ENCODE assay signal across 10 mouse cellular contexts in genomic region chrX:17724990-17725779, GRCm38 (mm10).
DNase-seq lines count a peak whose midpoint lies in the region; ATAC-seq and TF ChIP-seq lines count a peak whose summit lies in the region.
"Had no signal": no experiment of that assay in that cellular context is flagged by ENCODE, and none has a peak within 500 bp of the region (broad histone marks: within the 10 kb centered on the region; RNA-seq: fewer than 3 reads in every experiment).

No protein-coding gene starts in this region.

- H3K36me3 ChIP-seq in embryonic facial prominence, embryonic 14.5 days (ENCODE audit: control insufficient read depth, insufficient read depth, low read length): no peaks in the 10 kb centered on the region
- H3K36me3 ChIP-seq in stomach, embryonic 16.5 days (ENCODE audit: control insufficient read depth, insufficient read depth, low read length): no peaks in the 10 kb centered on the region
- H3K36me3 ChIP-seq: limb, embryonic 15.5 days had no signal

- 40% methylated on average over 7 of the region's 7 CpGs for whole genome bisulfite sequencing in embryonic facial prominence, embryonic 14.5 days
- WGBS in stomach, embryonic 16.5 days: 39% methylated on average over 7 of the region's 7 CpGs

- no peaks in the 10 kb centered on the region for H3K27me3 ChIP-seq in embryonic facial prominence, embryonic 14.5 days (replicated peaks; ENCODE audit: control insufficient read depth, insufficient read depth, low read length)
- H3K27me3 ChIP-seq in stomach, embryonic 16.5 days (ENCODE audit: control insufficient read depth, insufficient read depth, low read length): no peaks in the 10 kb centered on the region
- H3K27me3 ChIP-seq: limb, embryonic 15.5 days had no signal

- no peak overlapping the region for H3K27ac ChIP-seq in embryonic facial prominence, embryonic 14.5 days (replicated peaks; ENCODE audit: low read depth, low read length)
- no peak overlapping the region for H3K27ac ChIP-seq in stomach, embryonic 16.5 days (ENCODE audit: low read length)
- H3K27ac ChIP-seq in layer of hippocampus, adult 2 months: no peak overlapping the region
- H3K27ac ChIP-seq: limb, embryonic 15.5 days had no signal

- H3K4me2 ChIP-seq in embryonic facial prominence, embryonic 14.5 days (ENCODE audit: low read depth, low read length): no peak overlapping the region
- no peak overlapping the region for H3K4me2 ChIP-seq in stomach, embryonic 16.5 days (ENCODE audit: low read depth, low read length)
- H3K4me2 ChIP-seq: limb, embryonic 15.5 days had no signal

- no peaks in the 10 kb centered on the region for H3K4me1 ChIP-seq in embryonic facial prominence, embryonic 14.5 days (ENCODE audit: control insufficient read depth, insufficient read depth, low read length)
- no peaks in the 10 kb centered on the region for H3K4me1 ChIP-seq in stomach, embryonic 16.5 days (ENCODE audit: control insufficient read depth, insufficient read depth, low read length)
- H3K4me1 ChIP-seq: limb, embryonic 15.5 days had no signal

- DNase-seq in right cerebral cortex, postnatal 10 days (ENCODE audit: low spot score in 2 of 2): peak; percentile 21 to 22
- DNase-seq in right cerebral cortex, adult 2 months (ENCODE audit: low spot score in 2 of 2): no peak
- peak; percentile 31 for DNase-seq in embryonic facial prominence, embryonic 14.5 days (ENCODE audit: low spot score)
- DNase-seq in lung, postnatal 36 days: peak; percentile 34
- no peak for DNase-seq in thymus, postnatal 10 days (ENCODE audit: low spot score in 2 of 2)
- no peak for DNase-seq in layer of hippocampus, adult 2 months (ENCODE audit: low spot score in 2 of 2)
- DNase-seq in kidney, postnatal 14 days: no peak
- DNase-seq: kidney, adult 9 months had no signal

- no peak overlapping the region for H3K9ac ChIP-seq in embryonic facial prominence, embryonic 14.5 days (ENCODE audit: low read depth, low read length)
- H3K9ac ChIP-seq in stomach, embryonic 16.5 days (ENCODE audit: low read length): no peak overlapping the region
- H3K9ac ChIP-seq: limb, embryonic 15.5 days had no signal

- H3K4me3 ChIP-seq in embryonic facial prominence, embryonic 14.5 days (ENCODE audit: low read depth, low read length): no peak overlapping the region
- no peak overlapping the region for H3K4me3 ChIP-seq in stomach, embryonic 16.5 days (replicated peaks; ENCODE audit: low read length)
- H3K4me3 ChIP-seq in layer of hippocampus, adult 2 months: no peak overlapping the region
- H3K4me3 ChIP-seq: limb, embryonic 15.5 days had no signal

- peak; percentile 75; the same call in 1 of the 2 replicates for ATAC-seq in embryonic facial prominence, embryonic 14.5 days (ENCODE audit: low read depth)
- ATAC-seq in stomach, embryonic 16.5 days (ENCODE audit: insufficient read depth, low FRiP score): peak; percentile 68

- no peak for TF ChIP-seq CTCF in layer of hippocampus, adult 2 months (conservative IDR thresholded peaks at IDR 0.05)

- H3K9me3 ChIP-seq in embryonic facial prominence, embryonic 14.5 days (ENCODE audit: control insufficient read depth, low read length): no peaks in the 10 kb centered on the region
- no peaks in the 10 kb centered on the region for H3K9me3 ChIP-seq in stomach, embryonic 16.5 days (replicated peaks; ENCODE audit: control insufficient read depth, low read length)
- H3K9me3 ChIP-seq: limb, embryonic 15.5 days had no signal

Comparison
In these comparisons a context has a peak if more than half of its experiments do, and no peak if none do; other contexts are left out.
1. DNase-seq: peak in right cerebral cortex, postnatal 10 days (2 of 2), embryonic facial prominence, embryonic 14.5 days (single experiment) and lung, postnatal 36 days (single experiment); none in right cerebral cortex, adult 2 months (0 of 2), thymus, postnatal 10 days (0 of 2), layer of hippocampus, adult 2 months (0 of 2) and kidney, postnatal 14 days (single experiment).